Mouse (Mus musculus): ENCODE results near the gene Kif26a.

Gene Kif26a

DNA sequence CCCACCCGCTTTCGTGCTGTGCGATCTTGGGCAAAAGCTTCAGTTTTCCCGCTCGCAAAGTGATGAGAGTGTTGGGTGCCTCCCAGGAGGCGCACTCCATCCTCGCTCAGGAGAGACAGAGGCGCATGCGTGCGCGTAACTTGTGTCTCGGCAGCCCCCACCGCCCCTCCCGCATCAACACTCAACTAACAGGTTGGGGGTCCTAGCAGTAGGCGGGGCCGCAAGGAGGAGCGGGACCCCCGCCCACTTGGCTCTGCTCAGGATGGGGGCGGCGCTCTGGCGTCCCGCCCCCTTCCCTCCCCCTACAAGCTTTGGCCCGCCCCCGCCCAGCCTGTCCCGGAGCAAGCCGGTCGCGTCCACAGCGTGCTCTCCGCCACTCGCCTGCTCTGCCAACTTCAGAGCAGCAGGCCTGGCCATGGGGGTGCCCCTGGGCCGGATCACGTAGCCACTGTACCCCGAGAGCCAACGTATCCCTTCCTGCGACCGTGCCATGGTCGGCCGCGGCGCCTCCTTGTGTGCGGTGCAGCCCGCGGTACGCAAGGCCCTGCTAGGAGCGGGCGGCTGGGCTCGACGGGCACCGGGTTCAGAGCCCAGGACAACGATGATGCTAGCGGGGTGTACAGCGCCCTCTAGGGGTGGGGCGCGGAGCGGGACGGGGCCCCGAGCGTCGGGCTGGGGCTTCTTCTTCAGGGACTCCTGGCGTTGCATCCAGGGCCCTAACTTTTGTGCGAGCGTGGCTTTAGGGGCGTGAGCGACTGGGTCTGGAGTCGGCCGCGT, at the start of gene Kif26a:
Kif26a (plus strand) TSS at position 334 of the 777 bp plus-strand sequence.
- H3K36me3 ChIP-seq (ENCODE audit: control insufficient read depth, insufficient read depth, low read length, poor library complexity, severe bottlenecking): no peaks in the 10 kb centered on the region
- DNase-seq (ENCODE audit: low read depth, low spot score): peak; percentile 61

DNA sequence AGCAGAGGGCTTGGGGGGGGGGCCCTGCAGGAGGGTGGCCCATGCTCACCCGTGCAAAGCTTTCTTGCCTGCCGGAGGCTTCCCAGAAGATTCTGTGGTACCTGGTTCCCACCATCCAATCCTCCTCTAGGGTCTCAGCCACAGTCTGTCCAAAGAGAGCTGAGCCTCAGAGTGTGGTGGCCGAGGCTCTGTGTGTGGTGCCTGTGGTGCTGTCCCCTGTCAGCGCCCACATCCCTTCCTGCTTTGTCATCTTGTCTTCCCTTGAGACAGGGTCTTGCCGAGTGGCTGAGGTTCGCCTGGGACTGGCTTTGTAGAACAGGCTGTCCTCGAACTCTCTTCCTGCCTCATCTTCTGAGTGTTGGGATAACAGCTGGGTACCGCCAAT, 49.3 kb upstream of the Kif26a start:
- DNase-seq (ENCODE audit: low read depth, low spot score): no peak
- Histone ChIP-seq H3K27me3 (ENCODE audit: control insufficient read depth, insufficient read depth, low read length, poor library complexity, severe bottlenecking) (no peaks in the 10 kb centered on the region), H3K36me3 (ENCODE audit: control insufficient read depth, insufficient read depth, low read length, poor library complexity, severe bottlenecking) (no peaks in the 10 kb centered on the region)

More for the DNA sequence above, at the start of gene Kif26a:
- H3K27me3 ChIP-seq (ENCODE audit: control insufficient read depth, insufficient read depth, low read length, poor library complexity, severe bottlenecking): 0 out of 2 replicates have a peak, but pooled peaks cover 2% of the 10 kb centered on the region

DNA sequence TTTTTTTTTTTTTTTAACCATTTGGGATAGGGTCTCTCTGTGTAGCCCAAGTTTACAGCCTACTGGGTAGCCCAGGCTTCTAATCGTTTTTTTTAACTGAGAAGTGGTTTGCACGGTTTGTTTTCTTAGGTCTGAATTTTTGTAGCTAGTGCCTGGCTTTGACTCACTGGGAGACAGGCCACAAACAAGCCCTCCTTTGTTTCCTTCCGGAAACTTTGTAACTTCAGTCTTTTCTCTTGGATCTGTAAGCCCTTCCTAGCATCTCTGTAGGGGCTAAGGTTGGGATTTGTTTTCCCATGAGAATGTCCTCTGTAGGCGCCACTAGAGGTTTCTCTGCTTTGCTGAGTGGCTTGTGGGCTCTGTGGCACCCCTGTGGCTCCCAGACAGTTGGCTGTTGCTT, 45.9 kb upstream of the Kif26a start:
- Histone ChIP-seq H3K27me3 (ENCODE audit: control insufficient read depth, insufficient read depth, low read length, poor library complexity, severe bottlenecking) (no peaks in the 10 kb centered on the region), H3K36me3 (ENCODE audit: control insufficient read depth, insufficient read depth, low read length, poor library complexity, severe bottlenecking) (no peaks in the 10 kb centered on the region)
- DNase-seq (ENCODE audit: low read depth, low spot score): no peak

DNA sequence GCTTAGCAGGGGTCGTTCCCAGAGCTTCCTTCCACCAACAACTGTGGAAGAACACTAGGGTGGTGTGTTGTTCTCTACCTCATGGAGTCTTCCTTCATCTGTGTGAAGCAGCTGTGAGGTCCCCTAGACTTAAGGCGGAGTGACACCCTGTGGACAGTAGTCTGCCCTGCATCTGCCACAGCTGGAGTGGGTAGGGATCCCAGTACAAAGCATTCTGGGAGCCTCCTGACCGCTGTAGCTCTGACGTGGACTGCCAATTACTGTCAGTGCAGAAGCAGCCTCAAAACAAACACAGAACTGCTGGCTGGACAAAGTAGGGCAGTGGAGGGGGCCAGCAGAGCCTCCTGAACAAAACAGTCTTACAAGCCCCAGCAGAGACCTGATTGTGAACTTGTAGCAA, 45.0 kb upstream of the Kif26a start:
- no peaks in the 10 kb centered on the region for H3K27me3 ChIP-seq (ENCODE audit: control insufficient read depth, insufficient read depth, low read length, poor library complexity, severe bottlenecking)
- no peaks in the 10 kb centered on the region for H3K36me3 ChIP-seq (ENCODE audit: control insufficient read depth, insufficient read depth, low read length, poor library complexity, severe bottlenecking)
- no peak for DNase-seq (ENCODE audit: low read depth, low spot score)

DNA sequence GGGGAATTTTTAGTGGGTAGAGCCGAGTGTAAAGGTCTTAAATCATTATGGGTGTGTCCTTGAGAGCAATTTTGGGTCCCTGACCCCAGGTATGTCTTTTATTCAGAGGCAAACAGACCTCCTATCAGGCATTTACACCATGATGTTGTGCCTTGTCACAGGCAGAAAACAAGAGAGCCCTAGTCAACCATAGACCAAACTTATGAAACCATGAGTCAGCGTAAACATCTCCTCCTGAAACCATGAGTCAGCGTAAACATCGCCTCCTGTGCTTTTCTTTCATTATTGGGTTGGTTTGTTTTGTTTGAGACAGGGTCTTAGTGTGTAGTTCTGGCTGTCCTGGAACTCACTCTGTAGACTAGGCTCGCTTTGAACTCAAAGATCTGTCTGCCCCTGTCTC, 42.8 kb upstream of the Kif26a start:
- Histone ChIP-seq H3K36me3 (ENCODE audit: control insufficient read depth, insufficient read depth, low read length, poor library complexity, severe bottlenecking) (no peaks in the 10 kb centered on the region), H3K27me3 (ENCODE audit: control insufficient read depth, insufficient read depth, low read length, poor library complexity, severe bottlenecking) (no peaks in the 10 kb centered on the region)
- no peak for DNase-seq (ENCODE audit: low read depth, low spot score)

DNA sequence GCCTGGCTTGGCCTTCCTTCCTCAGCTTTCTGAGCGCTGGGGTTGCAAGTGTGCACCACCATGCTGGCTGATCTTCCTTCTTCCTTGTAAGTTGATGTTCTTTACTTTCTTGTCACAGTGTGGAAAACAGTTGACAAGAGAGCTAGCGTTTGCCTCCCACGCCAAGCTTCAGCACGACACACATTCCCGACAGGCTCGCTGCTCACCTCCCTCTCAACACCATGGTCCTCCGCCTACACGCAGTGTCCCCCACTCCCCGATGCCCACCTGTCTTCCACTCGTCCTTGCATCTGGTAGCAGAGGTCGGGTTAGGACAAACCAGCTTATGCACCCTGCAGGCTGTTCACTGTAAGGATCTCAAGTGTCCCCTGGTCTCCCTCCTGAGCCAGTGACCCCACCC, 41.1 kb upstream of the Kif26a start:
- no peak for DNase-seq (ENCODE audit: low read depth, low spot score)
- H3K27me3 ChIP-seq (ENCODE audit: control insufficient read depth, insufficient read depth, low read length, poor library complexity, severe bottlenecking): no peaks in the 10 kb centered on the region
- no peaks in the 10 kb centered on the region for H3K36me3 ChIP-seq (ENCODE audit: control insufficient read depth, insufficient read depth, low read length, poor library complexity, severe bottlenecking)

DNA sequence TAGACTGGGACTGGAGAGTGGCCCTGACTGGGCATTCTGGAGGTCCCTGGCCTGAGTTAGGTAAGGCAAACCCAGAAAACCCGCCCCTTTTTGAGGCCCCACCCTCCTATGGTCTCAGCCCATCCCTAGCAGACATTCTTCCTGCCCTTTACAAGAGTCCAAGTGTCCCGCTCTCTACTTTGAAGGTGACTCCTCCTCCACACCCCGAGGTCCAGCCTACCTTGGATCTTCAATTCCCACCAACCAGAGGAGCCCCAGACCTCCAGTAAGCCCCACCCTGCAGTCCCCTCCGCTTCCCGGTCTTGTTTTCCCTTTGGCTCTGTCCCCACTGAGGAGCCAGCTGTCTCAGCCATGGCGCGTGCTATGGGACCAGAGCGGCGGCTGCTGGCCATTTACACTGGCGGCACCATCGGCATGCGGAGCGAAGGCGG, 39.5 kb upstream of the Kif26a start, which contains the start of gene Aspg:
Aspg (plus strand) TSS at position 139 of the 431 bp plus-strand sequence.
- H3K27me3 ChIP-seq (ENCODE audit: control insufficient read depth, insufficient read depth, low read length, poor library complexity, severe bottlenecking): no peaks in the 10 kb centered on the region
- DNase-seq (ENCODE audit: low read depth, low spot score): no peak
- H3K36me3 ChIP-seq (ENCODE audit: control insufficient read depth, insufficient read depth, low read length, poor library complexity, severe bottlenecking): no peaks in the 10 kb centered on the region

DNA sequence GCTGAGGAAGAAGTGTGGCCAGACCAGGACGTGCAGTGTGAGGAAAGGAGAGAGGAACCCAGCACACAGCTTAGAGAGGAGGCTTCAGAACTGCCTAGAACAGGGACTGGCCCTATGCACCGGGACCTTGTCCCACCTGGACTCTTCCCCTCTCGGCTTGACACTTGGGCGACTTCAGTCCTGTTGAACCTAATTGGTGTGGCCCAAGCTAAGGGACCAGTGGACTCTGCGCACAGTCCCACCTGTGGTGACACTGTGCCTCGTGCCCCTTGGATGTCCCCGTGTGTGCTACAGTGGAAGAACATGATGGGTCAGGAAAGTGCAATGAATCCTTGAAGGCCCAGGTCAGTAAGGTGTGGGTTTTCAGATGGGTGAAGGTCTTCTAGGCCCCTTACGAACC, 38.3 kb upstream of the Kif26a start:
- H3K36me3 ChIP-seq (ENCODE audit: control insufficient read depth, insufficient read depth, low read length, poor library complexity, severe bottlenecking): no peaks in the 10 kb centered on the region
- DNase-seq (ENCODE audit: low read depth, low spot score): no peak
- no peaks in the 10 kb centered on the region for H3K27me3 ChIP-seq (ENCODE audit: control insufficient read depth, insufficient read depth, low read length, poor library complexity, severe bottlenecking)

DNA sequence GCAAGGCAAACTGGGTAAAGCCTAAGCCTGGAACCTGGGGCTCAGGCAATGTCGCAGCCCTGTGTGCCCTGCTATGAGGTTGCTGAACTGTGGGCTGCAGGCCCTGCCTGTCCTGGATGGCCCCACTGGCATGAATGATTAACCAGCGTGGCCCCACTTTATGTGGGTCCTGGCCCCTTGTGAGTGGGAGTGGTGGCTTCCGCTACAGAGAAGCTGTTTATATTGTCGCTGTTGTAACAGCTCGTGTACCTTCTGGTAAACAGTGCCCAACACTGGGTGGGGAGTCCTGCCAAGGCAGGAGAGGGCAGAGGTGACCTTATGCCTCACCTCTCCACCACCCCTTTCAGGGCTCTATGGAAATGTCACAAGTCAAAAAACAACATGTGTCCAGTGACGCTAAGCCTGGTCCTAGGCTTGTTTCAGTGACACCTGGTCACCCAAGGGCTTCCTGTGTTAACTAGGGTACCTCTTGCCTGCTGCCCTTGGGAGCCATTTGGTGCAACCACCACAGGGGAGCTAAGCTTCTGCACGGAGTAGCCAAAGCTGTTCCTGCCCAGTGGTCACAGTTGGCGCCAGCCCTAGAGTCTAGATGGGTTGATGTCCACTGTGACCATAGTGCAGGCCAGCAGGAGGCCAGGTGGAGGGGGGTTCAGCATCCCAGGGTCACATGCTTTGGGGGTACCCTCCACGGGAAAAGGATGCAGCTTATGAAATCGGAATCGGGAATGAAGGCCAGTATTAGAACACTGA, 37.1 kb upstream of the Kif26a start:
- DNase-seq (ENCODE audit: low read depth, low spot score): no peak
- no peaks in the 10 kb centered on the region for H3K36me3 ChIP-seq (ENCODE audit: control insufficient read depth, insufficient read depth, low read length, poor library complexity, severe bottlenecking)
- H3K27me3 ChIP-seq (ENCODE audit: control insufficient read depth, insufficient read depth, low read length, poor library complexity, severe bottlenecking): no peaks in the 10 kb centered on the region

DNA sequence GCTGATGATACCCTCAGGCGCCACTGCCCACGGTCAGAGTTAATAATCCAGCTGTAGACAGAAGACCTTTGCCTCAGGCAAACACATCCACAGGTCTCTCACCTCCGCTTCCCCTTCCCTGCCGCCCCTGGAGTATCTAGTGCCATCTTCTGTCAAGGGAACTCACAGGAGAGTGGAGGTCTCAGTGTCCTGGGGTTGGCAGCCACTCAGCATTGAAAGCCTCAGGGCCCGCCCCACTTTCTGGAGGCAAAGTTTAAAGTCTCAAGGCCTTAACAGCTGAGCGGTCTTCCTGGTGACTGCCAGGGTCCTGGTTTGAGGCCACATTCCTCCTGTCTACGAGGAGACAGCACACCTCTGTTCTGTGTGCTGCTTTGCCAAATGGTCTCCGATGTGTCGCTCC, 36.3 kb upstream of the Kif26a start:
- DNase-seq (ENCODE audit: low read depth, low spot score): no peak
- Histone ChIP-seq H3K36me3 (ENCODE audit: control insufficient read depth, insufficient read depth, low read length, poor library complexity, severe bottlenecking) (no peaks in the 10 kb centered on the region), H3K27me3 (ENCODE audit: control insufficient read depth, insufficient read depth, low read length, poor library complexity, severe bottlenecking) (no peaks in the 10 kb centered on the region)

DNA sequence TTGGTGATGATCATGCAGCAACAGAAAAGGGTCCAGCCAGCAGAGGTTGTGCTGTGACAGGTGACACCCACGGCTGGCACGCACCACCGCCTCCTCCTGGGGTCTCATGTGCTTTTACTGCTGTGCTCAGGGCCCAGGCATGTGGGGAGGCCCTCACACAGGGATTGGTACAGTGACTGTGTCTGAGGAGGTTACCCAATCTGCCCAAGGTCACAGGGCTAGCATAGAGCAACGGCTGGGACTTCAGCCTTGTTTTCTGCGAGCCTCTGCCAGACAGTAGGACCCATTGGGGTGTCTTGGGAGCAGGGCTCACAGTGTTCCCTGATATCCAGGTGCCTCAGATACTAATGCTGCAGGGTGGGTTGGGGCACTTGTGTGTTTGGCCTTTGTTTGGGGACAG, 34.7 kb upstream of the Kif26a start:
- H3K36me3 ChIP-seq (ENCODE audit: control insufficient read depth, insufficient read depth, low read length, poor library complexity, severe bottlenecking): no peaks in the 10 kb centered on the region
- DNase-seq (ENCODE audit: low read depth, low spot score): no peak
- H3K27me3 ChIP-seq (ENCODE audit: control insufficient read depth, insufficient read depth, low read length, poor library complexity, severe bottlenecking): no peaks in the 10 kb centered on the region

DNA sequence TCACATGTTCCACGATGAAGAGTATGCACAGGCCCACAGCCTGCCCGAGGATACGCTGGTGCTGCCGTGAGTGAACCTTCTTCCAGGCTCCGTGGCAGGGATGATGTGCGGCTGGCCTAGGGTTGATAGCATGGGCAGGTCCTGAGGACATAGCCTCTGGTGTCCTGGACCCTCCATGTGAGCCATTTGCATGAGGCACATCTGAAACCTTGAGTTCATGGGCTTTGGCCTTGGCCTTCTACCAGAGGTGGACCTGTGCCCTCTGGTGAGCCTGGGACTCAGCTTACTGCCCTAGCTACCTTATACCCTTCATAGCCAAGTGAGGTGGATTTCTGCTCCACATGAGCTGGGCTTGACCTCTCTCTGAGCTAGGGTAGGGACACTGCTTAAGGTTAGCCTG, 33.8 kb upstream of the Kif26a start:
- Histone ChIP-seq H3K27me3 (ENCODE audit: control insufficient read depth, insufficient read depth, low read length, poor library complexity, severe bottlenecking) (no peaks in the 10 kb centered on the region), H3K36me3 (ENCODE audit: control insufficient read depth, insufficient read depth, low read length, poor library complexity, severe bottlenecking) (no peaks in the 10 kb centered on the region)
- no peak for DNase-seq (ENCODE audit: low read depth, low spot score)

DNA sequence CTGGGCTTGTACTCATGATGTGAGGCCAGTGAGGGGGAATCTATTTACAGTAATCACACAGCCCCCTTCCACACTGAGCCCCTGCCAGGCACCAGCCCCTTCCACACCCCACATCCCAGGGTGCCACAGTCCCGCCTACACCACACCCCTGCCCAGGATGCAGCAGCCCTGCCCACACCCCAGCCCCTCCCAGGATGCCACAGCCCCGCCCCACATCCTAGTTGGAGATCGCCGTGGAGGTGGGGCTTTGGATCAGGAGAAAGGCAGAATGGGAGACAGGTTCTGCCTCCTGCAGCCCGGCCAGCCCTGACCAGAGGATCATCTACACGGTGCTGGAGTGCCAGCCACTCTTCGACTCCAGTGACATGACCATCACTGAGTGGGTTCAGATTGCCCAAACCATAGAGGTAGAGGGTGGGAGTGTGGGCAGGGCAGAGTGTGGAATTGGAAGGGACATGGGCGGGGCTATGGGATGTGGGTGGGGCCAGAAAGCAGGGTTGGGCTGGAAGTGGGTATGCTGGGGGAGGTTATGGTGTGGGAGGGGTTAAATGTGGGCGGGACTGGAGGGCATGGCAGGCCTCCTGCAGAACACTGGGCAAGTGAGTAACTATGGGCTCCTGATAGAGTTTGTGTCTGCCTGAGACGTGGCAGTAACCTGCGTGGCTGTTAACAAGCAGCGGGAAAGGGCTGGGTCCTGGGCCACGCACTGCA, 33.2 kb upstream of the Kif26a start:
- Histone ChIP-seq H3K27me3 (ENCODE audit: control insufficient read depth, insufficient read depth, low read length, poor library complexity, severe bottlenecking) (no peaks in the 10 kb centered on the region), H3K36me3 (ENCODE audit: control insufficient read depth, insufficient read depth, low read length, poor library complexity, severe bottlenecking) (no peaks in the 10 kb centered on the region)
- DNase-seq (ENCODE audit: low read depth, low spot score): peak; percentile 7

DNA sequence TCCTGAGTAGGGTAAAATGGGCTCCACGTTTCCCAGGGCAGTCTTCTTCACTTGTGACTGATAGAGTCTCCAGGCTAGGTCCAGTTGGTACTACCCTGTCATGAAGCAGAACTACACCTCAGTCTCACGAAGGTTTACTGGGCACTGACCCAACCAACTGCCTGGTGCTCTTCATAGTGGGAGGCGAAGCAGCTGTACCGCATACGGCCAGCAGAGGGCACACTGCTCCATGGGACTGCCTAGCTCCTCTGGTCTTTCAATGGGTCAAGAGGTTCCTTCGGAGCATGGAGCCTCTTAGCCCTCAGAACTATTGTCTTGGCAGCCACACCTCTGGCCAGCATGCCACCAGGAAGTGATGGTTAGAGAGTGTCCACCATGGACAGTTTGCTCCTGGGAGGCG, 32.3 kb upstream of the Kif26a start:
- H3K36me3 ChIP-seq (ENCODE audit: control insufficient read depth, insufficient read depth, low read length, poor library complexity, severe bottlenecking): no peaks in the 10 kb centered on the region
- DNase-seq (ENCODE audit: low read depth, low spot score): peak; percentile 80

DNA sequence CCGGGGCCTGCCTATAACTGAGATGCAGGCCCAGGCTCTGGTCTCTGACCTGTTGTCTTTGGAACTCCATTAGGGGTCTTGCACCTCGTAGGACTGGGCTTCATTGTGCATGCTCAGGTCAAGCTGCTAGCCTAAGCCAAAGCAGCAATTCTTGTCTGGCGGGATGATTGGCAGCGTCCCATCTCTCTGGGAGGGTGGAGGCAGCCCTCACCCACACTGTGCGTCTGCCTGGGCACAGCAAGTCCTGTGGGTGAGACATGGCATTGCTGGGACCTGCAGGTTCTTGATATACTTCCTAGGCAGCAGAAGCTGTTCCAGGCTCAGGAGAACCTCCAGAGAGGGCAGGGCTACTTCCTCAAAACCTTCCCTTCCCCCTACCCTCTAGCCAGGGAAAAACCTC, 29.0 kb upstream of the Kif26a start:
- Histone ChIP-seq H3K27me3 (ENCODE audit: control insufficient read depth, insufficient read depth, low read length, poor library complexity, severe bottlenecking) (no peaks in the 10 kb centered on the region), H3K36me3 (ENCODE audit: control insufficient read depth, insufficient read depth, low read length, poor library complexity, severe bottlenecking) (no peaks in the 10 kb centered on the region)
- DNase-seq (ENCODE audit: low read depth, low spot score): no peak

More for the DNA sequence above, 32.3 kb upstream of the Kif26a start:
- H3K27me3 ChIP-seq (ENCODE audit: control insufficient read depth, insufficient read depth, low read length, poor library complexity, severe bottlenecking): no peaks in the 10 kb centered on the region

Measured in splenic B cell, adult 2 months (primary cell).